Mouse (Mus musculus) small intestine, adult 2 months (tissue): ENCODE data around the gene Sugp1. TPM values are rescaled to one million over a fixed set of nuclear protein-coding genes. Genes with fewer than 3 reads are reported as not detected.

Experiments
- H3K27ac ChIP-seq: fragments of 200-500 bp; 2 replicates; pipeline ENCODE4 v1.5.1; 2012; ENCODE audit warnings: low read depth, low read length, control low read depth, inconsistent platforms; ENCODE audit not compliant: insufficient read depth
- H3K27me3 ChIP-seq: fragments of 200-500 bp; 2 replicates; pipeline ENCODE4 v1.6.1; 2012; ENCODE audit warnings: mild to moderate bottlenecking, moderate library complexity, low read length, inconsistent platforms; ENCODE audit not compliant: control insufficient read depth, insufficient read depth
- H3K36me3 ChIP-seq: fragments of 200-500 bp; 2 replicates; pipeline ENCODE4 v1.6.1; 2012; ENCODE audit warnings: mild to moderate bottlenecking, low read length, control low read depth, inconsistent platforms; ENCODE audit not compliant: control insufficient read depth, insufficient read depth
- H3K4me1 ChIP-seq: fragments of 200-500 bp; 2 replicates; pipeline ENCODE4 v1.6.1; 2012; ENCODE audit warnings: low read length, inconsistent platforms, mixed read lengths; ENCODE audit not compliant: control insufficient read depth, insufficient read depth, insufficient read length
- H3K4me3 ChIP-seq: fragments of 200-500 bp; 2 replicates; pipeline ENCODE4 v1.5.1; 2012; ENCODE audit warnings: low read depth, mild to moderate bottlenecking, control low read depth, inconsistent platforms, low read length, moderate library complexity
- CTCF ChIP-seq: fragments of 200-500 bp; IDR thresholded peaks from 2 replicates; pipeline ENCODE4 v1.5.1; 2012; ENCODE audit warnings: low read depth, mild to moderate bottlenecking, control low read depth, inconsistent platforms, low read length, moderate library complexity, mixed read lengths; ENCODE audit not compliant: insufficient replicate concordance, insufficient read length; ENCODE audit errors: extremely low read depth
- POLR2A ChIP-seq: fragments of 200-500 bp; IDR thresholded peaks from 2 replicates; pipeline ENCODE4 v1.6.1; 2012; ENCODE audit warnings: low read depth, mild to moderate bottlenecking, control low read depth, inconsistent platforms, low read length, moderate library complexity
- WGBS: fragments of 180-500 bp; shearing (Covaris S2); methylation state at CpG from one replicate; pipeline ENCODE4 v1.1.7; 2018; 5-methylcytosine and 5-hydroxymethylcytosine counted together
- polyA plus RNA-seq: library from polyadenylated mRNA; depleted of rRNA; stranded (reverse); fragments of >200 nt; gene quantifications from 2 replicates; pipeline ENCODE4 v1.2.3, GENCODE M21; 2012

Sugp1 gene
- polyA plus RNA-seq, 1 experiment: 10.4 TPM

DNA sequence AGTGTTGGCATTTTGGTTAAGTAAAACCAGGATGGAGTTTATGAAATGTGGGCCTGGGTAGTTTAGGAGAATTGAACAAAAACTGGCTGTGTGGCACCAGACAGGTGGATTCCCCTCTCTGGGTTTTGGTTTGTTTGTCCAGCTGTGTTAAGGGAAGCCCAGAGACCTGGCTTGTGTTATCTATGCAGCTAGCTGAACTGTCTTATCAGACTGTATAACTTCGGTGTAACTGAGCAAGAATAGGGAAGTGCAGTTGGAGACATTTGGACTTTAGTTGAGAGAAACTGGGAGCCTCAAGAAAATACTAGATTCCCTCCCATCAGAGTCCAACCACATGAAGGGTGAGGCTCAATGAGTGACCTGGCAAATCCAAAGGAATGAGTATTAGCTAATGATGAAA is 31.1 kb downstream of the Sugp1 start:
- no peaks in the 10 kb centered on the region for H3K27me3 ChIP-seq
- TF ChIP-seq CTCF (no peak), POLR2A (no peak)
- H3K4me1 ChIP-seq: peaks cover 19% of the 10 kb centered on the region; the same call in 1 of the 2 replicates
- H3K36me3 ChIP-seq: peaks cover 46% of the 10 kb centered on the region
- no peak overlapping the region; the same call in 1 of the 2 replicates for H3K4me3 ChIP-seq
- WGBS: 25% methylated on average over 1 of the region's 1 CpGs
- peak overlapping the region; percentile 100 for H3K27ac ChIP-seq

DNA sequence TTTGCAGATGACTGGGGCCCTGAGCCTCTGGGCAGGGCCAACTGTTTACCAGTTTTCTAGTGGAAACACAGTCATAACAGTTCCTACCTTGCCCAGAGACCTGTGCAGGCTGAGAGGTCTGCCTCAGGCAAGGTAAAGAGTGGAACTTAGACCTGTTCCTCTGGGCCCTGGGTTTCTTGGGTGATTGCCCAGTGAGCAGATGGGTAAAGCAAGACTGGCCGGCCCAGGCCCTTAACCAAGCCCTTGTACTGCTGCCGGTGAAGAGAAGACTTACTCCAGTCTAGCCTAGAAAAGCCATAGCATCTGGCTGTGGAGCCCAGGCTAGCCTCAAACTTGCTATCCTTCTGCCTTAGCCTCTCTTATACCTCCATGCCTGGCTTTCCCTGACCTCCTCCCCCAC is 39.4 kb downstream of the Sugp1 start:
- Histone ChIP-seq H3K4me3 (no peak overlapping the region), H3K36me3 (peaks cover 27% of the 10 kb centered on the region), H3K27ac (no peak overlapping the region), H3K27me3 (peaks cover 24% of the 10 kb centered on the region), H3K4me1 (peaks cover 14% of the 10 kb centered on the region)
- WGBS: 79% methylated on average over 2 of the region's 2 CpGs
- TF ChIP-seq POLR2A: no peak
- TF ChIP-seq CTCF: no peak

DNA sequence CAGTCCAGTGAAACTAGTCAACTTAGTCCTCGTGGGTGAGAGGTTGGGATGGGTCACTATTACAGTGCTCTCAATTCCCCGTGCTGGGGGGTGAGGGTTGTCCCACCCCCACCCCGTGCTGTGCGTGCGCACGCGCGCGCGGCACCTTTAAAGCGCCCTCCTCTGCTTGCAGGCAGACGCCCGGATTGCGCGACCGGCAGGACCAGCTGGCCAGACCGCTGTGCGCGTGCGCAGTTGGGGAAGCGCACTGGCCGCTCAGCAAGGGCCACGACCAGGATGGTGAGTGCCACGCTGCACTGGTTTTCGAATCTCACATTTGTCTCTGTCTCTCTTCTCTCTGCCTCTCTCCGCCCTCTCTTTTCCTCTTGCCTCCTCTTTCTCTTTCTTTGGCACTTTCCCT is 40.7 kb downstream of the Sugp1 start, which contains the start of gene Hapln4:
Hapln4 (plus strand) TSS at position 173 of the 400 bp plus-strand sequence.
- no peak within 1 kb of the TSS for H3K27ac ChIP-seq
- peaks cover 20% of the 10 kb centered on the region for H3K4me1 ChIP-seq
- H3K36me3 ChIP-seq: peaks cover 16% of the 10 kb centered on the region
- 1% methylated on average over 26 of the region's 26 CpGs for WGBS
- peak within 1 kb of the TSS; percentile 61 for H3K4me3 ChIP-seq
- H3K27me3 ChIP-seq: peaks cover 36% of the 10 kb centered on the region
- TF ChIP-seq POLR2A: no peak
- no peak for TF ChIP-seq CTCF

DNA sequence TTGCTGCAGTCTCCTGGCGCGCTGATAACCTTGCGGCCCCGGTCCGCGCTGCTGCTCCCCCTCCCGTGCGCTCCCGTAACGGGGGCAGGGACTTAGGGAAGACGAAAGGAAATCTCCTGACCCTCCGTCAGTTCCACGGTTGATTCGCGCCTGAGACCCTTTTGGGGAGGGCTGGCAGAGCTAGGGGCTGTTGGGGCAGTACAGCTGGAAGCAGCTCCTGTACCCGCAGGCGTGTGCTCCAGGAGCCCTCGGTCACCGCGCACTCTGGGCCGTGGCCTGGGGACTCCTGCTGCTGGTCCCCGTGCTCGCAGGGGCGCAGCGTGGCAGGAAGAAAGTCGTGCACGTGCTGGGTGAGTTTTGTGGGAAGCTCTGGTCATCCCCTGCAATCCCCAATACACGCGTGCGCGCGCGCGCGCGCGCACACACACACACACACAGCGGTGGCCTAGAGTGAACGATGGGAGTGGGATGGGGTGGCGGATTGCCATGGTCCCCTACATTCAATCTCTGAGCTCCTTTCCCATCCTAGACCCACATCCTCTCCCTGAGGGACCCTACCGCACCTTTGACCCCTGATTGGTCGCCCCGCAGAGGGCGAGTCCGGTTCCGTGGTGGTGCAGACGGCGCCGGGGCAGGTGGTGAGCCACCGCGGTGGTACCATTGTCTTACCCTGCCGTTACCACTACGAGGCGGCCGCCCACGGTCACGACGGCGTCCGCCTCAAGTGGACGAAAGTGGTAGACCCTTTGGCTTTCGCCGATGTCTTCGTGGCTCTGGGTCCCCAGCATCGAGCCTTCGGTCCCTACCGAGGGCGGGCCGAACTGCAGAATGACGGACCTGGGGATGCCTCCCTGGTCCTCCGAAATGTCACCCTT is 41.8 kb downstream of the Sugp1 start:
- 3% methylated on average over 71 of the region's 71 CpGs for WGBS
- Histone ChIP-seq H3K4me1 (peaks cover 21% of the 10 kb centered on the region), H3K36me3 (peaks cover 6% of the 10 kb centered on the region), H3K27me3 (peaks cover 45% of the 10 kb centered on the region), H3K4me3 (peak overlapping the region; percentile 61), H3K27ac (no peak overlapping the region)
- no peak for TF ChIP-seq CTCF
- no peak for TF ChIP-seq POLR2A

DNA sequence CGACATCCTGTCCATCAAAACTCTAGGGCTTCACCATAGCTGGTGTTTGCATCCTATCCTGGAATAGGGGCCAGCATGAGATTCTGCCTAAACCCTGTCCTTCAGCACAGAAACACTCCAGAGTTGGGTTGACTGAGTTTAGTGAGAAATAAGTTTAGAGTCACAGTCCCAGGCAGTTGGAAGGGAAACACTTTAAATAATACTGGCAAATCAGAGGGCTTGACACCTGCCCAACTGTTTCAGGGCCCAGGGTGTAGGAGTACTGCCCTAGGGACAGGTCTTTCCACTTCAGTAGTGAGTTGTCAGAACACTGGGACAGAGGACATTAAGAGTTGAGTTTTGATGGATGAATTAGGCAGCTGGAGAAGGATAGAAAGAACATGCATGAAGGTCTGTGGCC is 43.5 kb downstream of the Sugp1 start:
- Histone ChIP-seq H3K4me1 (peaks cover 21% of the 10 kb centered on the region), H3K4me3 (no peak overlapping the region), H3K36me3 (no peaks in the 10 kb centered on the region), H3K27ac (no peak overlapping the region), H3K27me3 (peaks cover 53% of the 10 kb centered on the region)
- TF ChIP-seq POLR2A (no peak), CTCF (no peak)
- WGBS: 39% methylated on average over 1 of the region's 1 CpGs

DNA sequence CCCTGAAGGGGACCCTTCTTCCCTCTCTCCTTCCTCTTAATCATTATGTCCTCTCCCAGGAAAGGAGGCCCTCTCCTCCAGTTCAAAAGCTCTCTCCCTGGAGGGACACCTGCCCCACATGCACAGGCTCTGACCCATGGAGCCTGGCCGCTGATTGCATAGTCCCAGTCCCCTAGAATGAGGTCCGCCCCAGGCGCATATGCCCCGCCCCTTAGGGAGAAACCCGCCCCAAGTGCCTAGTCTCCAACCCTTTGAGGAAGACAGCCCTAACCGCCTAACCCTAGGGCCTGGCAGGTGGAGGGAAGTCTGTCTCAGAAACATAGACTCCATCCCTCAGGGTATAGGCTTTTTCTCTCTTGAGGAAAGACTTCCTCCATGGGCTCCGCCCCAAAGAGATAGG is 44.6 kb downstream of the Sugp1 start:
- H3K27ac ChIP-seq: no peak overlapping the region
- no peak overlapping the region for H3K4me3 ChIP-seq
- WGBS: 10% methylated on average over 7 of the region's 7 CpGs
- H3K4me1 ChIP-seq: peaks cover 21% of the 10 kb centered on the region
- H3K36me3 ChIP-seq: no peaks in the 10 kb centered on the region
- peaks cover 56% of the 10 kb centered on the region for H3K27me3 ChIP-seq
- TF ChIP-seq CTCF (no peak), POLR2A (no peak)

DNA sequence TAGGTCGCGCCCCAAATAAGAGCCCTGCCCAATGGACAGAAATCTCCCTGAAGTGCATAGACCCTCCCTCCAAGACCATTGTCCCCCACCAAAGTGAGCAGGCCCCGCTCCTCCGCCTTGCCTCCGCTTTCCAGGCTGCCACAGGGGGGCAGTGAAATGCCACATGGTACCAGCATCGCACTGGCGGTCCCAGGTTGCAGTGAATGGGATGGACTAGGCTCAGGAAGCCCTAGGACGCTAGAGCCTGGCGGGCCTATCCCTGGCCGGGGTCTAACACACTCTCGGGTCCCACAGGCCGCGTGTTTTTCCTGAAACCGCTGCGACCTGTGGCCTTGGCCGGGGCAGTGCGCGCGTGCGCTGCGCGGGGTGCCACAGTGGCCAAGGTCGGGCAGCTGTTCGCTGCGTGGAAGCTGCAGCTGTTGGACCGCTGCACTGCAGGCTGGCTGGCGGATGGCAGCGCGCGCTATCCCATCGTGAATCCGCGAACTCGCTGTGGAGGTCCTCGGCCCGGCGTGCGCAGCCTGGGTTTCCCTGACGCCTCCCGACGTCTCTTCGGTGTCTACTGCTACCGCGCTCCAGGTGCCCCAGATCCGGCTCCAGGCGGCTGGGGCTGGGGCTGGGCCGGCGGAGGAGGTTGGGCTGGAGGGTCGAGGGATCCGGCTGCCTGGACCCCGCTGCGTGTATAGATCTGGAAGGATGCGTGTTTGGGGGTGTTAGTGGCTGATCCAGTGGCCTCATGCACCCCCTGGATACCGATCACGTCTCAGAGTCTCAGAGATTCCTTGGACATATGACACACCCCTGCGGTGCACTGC is 45.4 kb downstream of the Sugp1 start:
- 8% methylated on average over 56 of the region's 56 CpGs for WGBS
- peaks cover 56% of the 10 kb centered on the region for H3K27me3 ChIP-seq
- peaks cover 21% of the 10 kb centered on the region for H3K4me1 ChIP-seq
- H3K27ac ChIP-seq: no peak overlapping the region
- no peaks in the 10 kb centered on the region for H3K36me3 ChIP-seq
- no peak; the same call in 1 of the 2 replicates for TF ChIP-seq CTCF
- no peak for TF ChIP-seq POLR2A
- H3K4me3 ChIP-seq: peak overlapping the region; percentile 45
